Mouse (Mus musculus): ENCODE measurements around the gene Tgfbr1. TPM values are rescaled to one million over a fixed set of nuclear protein-coding genes. Genes with fewer than 3 reads are reported as not detected.
"Not testable (repeated sequence)": the region's sequence is repeated elsewhere in the genome, so short reads cannot be mapped to it uniquely, and the experiment has no call there.

Gene Tgfbr1
- polyA plus RNA-seq, 1 experiment: 17.8 TPM

DNA sequence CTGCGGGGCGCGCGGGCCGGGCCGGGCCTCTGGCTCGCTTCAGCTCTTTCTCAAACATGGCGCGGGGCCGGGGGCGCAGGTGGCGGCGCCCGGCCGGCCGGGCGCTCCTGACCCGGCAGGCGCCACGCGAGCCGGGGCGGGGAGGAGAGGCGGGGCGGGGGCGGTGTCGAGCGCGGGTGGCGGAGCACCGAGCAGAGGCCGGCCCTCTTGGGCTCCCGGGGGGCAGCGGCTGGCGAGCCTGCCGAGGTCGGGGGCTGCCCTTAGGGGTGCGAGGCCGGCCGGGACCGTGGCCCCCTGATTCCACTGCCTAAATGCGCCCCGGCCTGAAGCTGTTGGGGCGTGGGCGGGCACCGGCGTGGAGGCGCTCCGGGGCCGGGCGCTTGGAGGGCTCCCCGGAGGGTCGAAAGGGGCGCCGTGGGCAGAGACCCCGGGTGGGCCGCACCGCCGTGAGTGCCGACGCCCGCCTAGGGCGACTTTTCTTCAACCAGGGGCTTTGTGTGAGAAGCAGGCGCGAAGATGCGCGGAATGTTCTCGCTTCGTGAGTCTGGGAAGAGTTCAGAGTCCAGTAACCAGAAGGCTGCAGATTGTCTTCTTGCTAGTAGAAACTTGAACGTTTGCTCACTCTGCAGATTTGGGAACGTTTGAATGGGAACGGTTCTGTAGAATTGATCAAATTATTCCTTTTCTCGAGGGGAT is 542 bp downstream of the Tgfbr1 start:
- WGBS: 1% methylated on average over 66 of the region's 73 CpGs
- H3K4me1 ChIP-seq (replicated peaks; ENCODE audit: control insufficient read depth, insufficient read depth, low read length): peaks cover 6% of the 10 kb centered on the region

GRCm38 (mm10) chr4:47354304-47354703 is 1.3 kb downstream of the Tgfbr1 start:
- no peak for DNase-seq
- TF ChIP-seq CTCF (IDR thresholded peaks at IDR 0.05; ENCODE audit: borderline replicate concordance, control insufficient read depth, extremely low read depth, insufficient read depth, low read length, poor library complexity) (no peak), POLR2A (IDR thresholded peaks at IDR 0.05; ENCODE audit: control insufficient read depth, extremely low read depth, insufficient read depth, low read length, poor library complexity) (no peak)
- Histone ChIP-seq H3K4me3 (ENCODE audit: control insufficient read depth, insufficient read depth, low read length) (no peak overlapping the region), H3K36me3 (ENCODE audit: control insufficient read depth, insufficient read depth, low read length) (no peaks in the 10 kb centered on the region), H3K27me3 (ENCODE audit: control insufficient read depth, insufficient read depth, low read length) (no peaks in the 10 kb centered on the region), H3K27ac (ENCODE audit: control insufficient read depth, insufficient read depth, low read length) (no peak overlapping the region), H3K4me1 (replicated peaks; ENCODE audit: control insufficient read depth, insufficient read depth, low read length) (peaks cover 6% of the 10 kb centered on the region)
- WGBS: 35% methylated on average over 3 of the region's 3 CpGs

More for the DNA sequence above, 542 bp downstream of the Tgfbr1 start:
- Histone ChIP-seq H3K27me3 (ENCODE audit: control insufficient read depth, insufficient read depth, low read length) (no peaks in the 10 kb centered on the region), H3K36me3 (ENCODE audit: control insufficient read depth, insufficient read depth, low read length) (no peaks in the 10 kb centered on the region), H3K27ac (ENCODE audit: control insufficient read depth, insufficient read depth, low read length) (no peak overlapping the region), H3K4me3 (ENCODE audit: control insufficient read depth, insufficient read depth, low read length) (peak overlapping the region; percentile 57)
- TF ChIP-seq POLR2A (IDR thresholded peaks at IDR 0.05; ENCODE audit: control insufficient read depth, extremely low read depth, insufficient read depth, low read length, poor library complexity) (no peak), CTCF (IDR thresholded peaks at IDR 0.05; ENCODE audit: borderline replicate concordance, control insufficient read depth, extremely low read depth, insufficient read depth, low read length, poor library complexity) (peak; percentile 10; the same call in 1 of the 2 replicates)
- DNase-seq: no peak

GRCm38 (mm10) chr4:47362662-47363061 is 9.6 kb downstream of the Tgfbr1 start:
- DNase-seq: no peak
- no peaks in the 10 kb centered on the region for H3K27me3 ChIP-seq (ENCODE audit: control insufficient read depth, insufficient read depth, low read length)
- no peak overlapping the region for H3K4me3 ChIP-seq (ENCODE audit: control insufficient read depth, insufficient read depth, low read length)
- no peak for TF ChIP-seq CTCF (IDR thresholded peaks at IDR 0.05; ENCODE audit: borderline replicate concordance, control insufficient read depth, extremely low read depth, insufficient read depth, low read length, poor library complexity)
- WGBS: 91% methylated on average over 2 of the region's 2 CpGs
- no peak overlapping the region for H3K27ac ChIP-seq (ENCODE audit: control insufficient read depth, insufficient read depth, low read length)
- no peaks in the 10 kb centered on the region for H3K36me3 ChIP-seq (ENCODE audit: control insufficient read depth, insufficient read depth, low read length)
- H3K4me1 ChIP-seq (replicated peaks; ENCODE audit: control insufficient read depth, insufficient read depth, low read length): peaks cover under 1% of the 10 kb centered on the region; the same call in 1 of the 2 replicates

GRCm38 (mm10) chr4:47363134-47363533 is 10.1 kb downstream of the Tgfbr1 start:
- no peak overlapping the region for H3K27ac ChIP-seq (ENCODE audit: control insufficient read depth, insufficient read depth, low read length)
- TF ChIP-seq CTCF (IDR thresholded peaks at IDR 0.05; ENCODE audit: borderline replicate concordance, control insufficient read depth, extremely low read depth, insufficient read depth, low read length, poor library complexity): no peak
- no peak for TF ChIP-seq POLR2A (IDR thresholded peaks at IDR 0.05; ENCODE audit: control insufficient read depth, extremely low read depth, insufficient read depth, low read length, poor library complexity)
- no peak for DNase-seq
- H3K27me3 ChIP-seq (ENCODE audit: control insufficient read depth, insufficient read depth, low read length): no peaks in the 10 kb centered on the region
- H3K4me3 ChIP-seq (ENCODE audit: control insufficient read depth, insufficient read depth, low read length): no peak overlapping the region
- peaks cover 3% of the 10 kb centered on the region for H3K4me1 ChIP-seq (replicated peaks; ENCODE audit: control insufficient read depth, insufficient read depth, low read length)
- no peaks in the 10 kb centered on the region for H3K36me3 ChIP-seq (ENCODE audit: control insufficient read depth, insufficient read depth, low read length)
- WGBS: 84% methylated on average over 3 of the region's 3 CpGs

- no peak overlapping the region for H3K27ac ChIP-seq (ENCODE audit: control insufficient read depth, insufficient read depth, low read length)
- H3K36me3 ChIP-seq (ENCODE audit: control insufficient read depth, insufficient read depth, low read length): no peaks in the 10 kb centered on the region
- H3K4me3 ChIP-seq (ENCODE audit: control insufficient read depth, insufficient read depth, low read length): no peak overlapping the region
- no peak for DNase-seq
- H3K4me1 ChIP-seq (replicated peaks; ENCODE audit: control insufficient read depth, insufficient read depth, low read length): peaks cover 3% of the 10 kb centered on the region
- WGBS: 46% methylated on average over 2 of the region's 2 CpGs
- no peaks in the 10 kb centered on the region for H3K27me3 ChIP-seq (ENCODE audit: control insufficient read depth, insufficient read depth, low read length)
- TF ChIP-seq POLR2A (IDR thresholded peaks at IDR 0.05; ENCODE audit: control insufficient read depth, extremely low read depth, insufficient read depth, low read length, poor library complexity) (no peak), CTCF (IDR thresholded peaks at IDR 0.05; ENCODE audit: borderline replicate concordance, control insufficient read depth, extremely low read depth, insufficient read depth, low read length, poor library complexity) (no peak)
Measured at GRCm38 (mm10) chr4:47368717-47369116, 15.7 kb downstream of the Tgfbr1 start.

DNA sequence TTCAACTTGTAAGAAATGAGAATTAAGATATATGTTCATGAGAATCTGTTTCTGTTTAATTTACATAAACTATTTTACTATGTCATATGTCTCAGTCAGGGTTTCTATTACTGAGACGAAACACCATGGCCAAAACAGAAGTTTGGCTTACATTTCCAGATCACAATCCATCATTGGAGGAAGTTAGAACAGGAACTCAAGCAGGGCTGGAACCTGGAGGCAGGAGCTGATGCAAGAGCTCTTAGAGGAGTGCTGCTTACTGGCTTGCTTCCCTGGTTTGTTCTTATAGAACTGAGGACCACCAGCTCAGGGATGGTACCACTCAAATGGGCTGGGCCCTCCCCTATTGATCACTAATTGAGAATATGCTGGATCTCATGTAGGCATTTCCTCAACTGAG is 25.7 kb downstream of the Tgfbr1 start:
- 74% methylated on average over 1 of the region's 1 CpGs for WGBS
- H3K36me3 ChIP-seq (ENCODE audit: control insufficient read depth, insufficient read depth, low read length): no peaks in the 10 kb centered on the region
- H3K27ac ChIP-seq (ENCODE audit: control insufficient read depth, insufficient read depth, low read length): no peak overlapping the region
- no peak overlapping the region for H3K4me3 ChIP-seq (ENCODE audit: control insufficient read depth, insufficient read depth, low read length)
- no peak for TF ChIP-seq POLR2A (IDR thresholded peaks at IDR 0.05; ENCODE audit: control insufficient read depth, extremely low read depth, insufficient read depth, low read length, poor library complexity)
- no peak for TF ChIP-seq CTCF (IDR thresholded peaks at IDR 0.05; ENCODE audit: borderline replicate concordance, control insufficient read depth, extremely low read depth, insufficient read depth, low read length, poor library complexity)
- H3K27me3 ChIP-seq (ENCODE audit: control insufficient read depth, insufficient read depth, low read length): no peaks in the 10 kb centered on the region
- H3K4me1 ChIP-seq (replicated peaks; ENCODE audit: control insufficient read depth, insufficient read depth, low read length): no peaks in the 10 kb centered on the region
- no peak for DNase-seq

DNA sequence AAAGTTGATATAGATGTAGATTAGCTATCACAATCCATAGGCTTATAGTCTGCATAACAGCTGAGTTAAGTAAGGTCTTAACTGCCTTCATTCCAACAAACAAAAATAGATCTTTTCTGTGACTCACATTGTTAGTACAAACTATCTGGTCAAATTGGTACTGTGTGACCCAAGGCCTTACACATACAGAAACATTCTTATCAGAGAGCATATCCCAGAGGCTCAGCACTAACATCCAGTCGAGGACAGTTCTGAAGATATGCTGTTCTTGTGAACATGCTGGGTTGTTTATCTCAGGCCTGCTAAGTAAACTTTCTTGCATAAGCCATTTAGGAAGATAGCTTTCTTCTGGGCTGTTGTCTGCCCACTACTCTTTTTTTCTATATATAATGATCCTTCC is 29.4 kb downstream of the Tgfbr1 start:
- Histone ChIP-seq H3K36me3 (ENCODE audit: control insufficient read depth, insufficient read depth, low read length) (peaks cover 7% of the 10 kb centered on the region), H3K4me3 (ENCODE audit: control insufficient read depth, insufficient read depth, low read length) (no peak overlapping the region), H3K27me3 (ENCODE audit: control insufficient read depth, insufficient read depth, low read length) (no peaks in the 10 kb centered on the region), H3K27ac (ENCODE audit: control insufficient read depth, insufficient read depth, low read length) (no peak overlapping the region), H3K4me1 (replicated peaks; ENCODE audit: control insufficient read depth, insufficient read depth, low read length) (no peaks in the 10 kb centered on the region)
- no peak for DNase-seq
- TF ChIP-seq POLR2A (IDR thresholded peaks at IDR 0.05; ENCODE audit: control insufficient read depth, extremely low read depth, insufficient read depth, low read length, poor library complexity) (no peak), CTCF (IDR thresholded peaks at IDR 0.05; ENCODE audit: borderline replicate concordance, control insufficient read depth, extremely low read depth, insufficient read depth, low read length, poor library complexity) (no peak)
- WGBS: 86% methylated on average over 1 of the region's 1 CpGs

DNA sequence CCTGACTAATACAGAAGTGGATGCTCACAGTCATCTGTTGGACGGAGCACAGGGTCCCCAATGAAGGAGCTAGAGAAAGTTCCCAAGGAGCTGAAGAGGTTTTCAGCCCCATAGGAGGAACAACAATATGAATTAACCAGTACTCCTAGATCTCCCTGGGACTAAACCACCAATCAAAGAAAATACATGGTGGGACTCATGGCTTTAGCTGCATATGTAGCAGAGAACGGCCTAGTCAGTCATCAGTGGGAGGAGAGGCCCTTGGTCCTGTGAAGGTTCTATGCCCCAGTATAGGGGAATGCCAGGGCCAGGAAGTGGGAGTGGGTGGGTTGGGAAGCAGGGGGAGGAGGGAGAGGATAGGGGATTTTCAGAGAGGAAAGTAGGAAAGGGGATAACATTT is 38.9 kb downstream of the Tgfbr1 start:
- not testable (repeated sequence) for H3K27ac ChIP-seq (ENCODE audit: control insufficient read depth, insufficient read depth, low read length); H3K4me1 ChIP-seq (replicated peaks; ENCODE audit: control insufficient read depth, insufficient read depth, low read length); DNase-seq; H3K4me3 ChIP-seq (ENCODE audit: control insufficient read depth, insufficient read depth, low read length); H3K27me3 ChIP-seq (ENCODE audit: control insufficient read depth, insufficient read depth, low read length)
- 98% methylated on average over 2 of the region's 2 CpGs for WGBS
- H3K36me3 ChIP-seq (ENCODE audit: control insufficient read depth, insufficient read depth, low read length): peaks cover 13% of the 10 kb centered on the region

Data from thymus, adult 2 months (tissue).